Mouse (Mus musculus) kidney, adult 8-10 months (tissue): ENCODE data around the gene Irf2.

Experiments
- DNase-seq, 2 experiments: peaks; one replicate each; pipeline ENCODE4 v3.0.0; 2022

Gene Irf2

GRCm38 (mm10) chr8:46845891-46846290 lies 106.4 kb downstream of the Irf2 start:
- DNase-seq, result no peak

GRCm38 (mm10) chr8:46846893-46847292 lies 107.4 kb downstream of the Irf2 start:
- no peak for DNase-seq

- DNase-seq, result no peak
These were observed 108.6 kb downstream of the Irf2 start for GRCm38 (mm10) chr8:46848011-46848641.

- no peak for DNase-seq
These were observed 109.4 kb downstream of the Irf2 start for GRCm38 (mm10) chr8:46848931-46849330.

GRCm38 (mm10) chr8:46849458-46849857 lies 109.9 kb downstream of the Irf2 start:
- no peak for DNase-seq

GRCm38 (mm10) chr8:46850258-46850897 lies 110.8 kb downstream of the Irf2 start:
- no peak for DNase-seq

GRCm38 (mm10) chr8:46851560-46851959 lies 112.0 kb downstream of the Irf2 start:
- DNase-seq, result peak in 1 of 2 experiments; percentile 56

- no peak for DNase-seq
These were observed 112.8 kb downstream of the Irf2 start for GRCm38 (mm10) chr8:46852377-46852776.

- no peak for DNase-seq
These were observed 119.8 kb downstream of the Irf2 start for GRCm38 (mm10) chr8:46859164-46859846.

GRCm38 (mm10) chr8:46859847-46860167 lies 120.3 kb downstream of the Irf2 start:
- no peak for DNase-seq

GRCm38 (mm10) chr8:46862508-46862907 lies 123.0 kb downstream of the Irf2 start:
- no peak for DNase-seq

GRCm38 (mm10) chr8:46865428-46865827 lies 125.9 kb downstream of the Irf2 start:
- DNase-seq, result no peak

GRCm38 (mm10) chr8:46867440-46867839 lies 127.9 kb downstream of the Irf2 start:
- DNase-seq, result no peak

- no peak for DNase-seq
These were observed 129.0 kb downstream of the Irf2 start for GRCm38 (mm10) chr8:46868346-46869065.

- no peak for DNase-seq
These were observed 130.0 kb downstream of the Irf2 start for GRCm38 (mm10) chr8:46869521-46869925.

GRCm38 (mm10) chr8:46871086-46871485 lies 131.6 kb downstream of the Irf2 start:
- DNase-seq, result no peak

GRCm38 (mm10) chr8:46875615-46876293 lies 136.2 kb downstream of the Irf2 start:
- no peak for DNase-seq

- DNase-seq, result no peak
These were observed 141.8 kb downstream of the Irf2 start for GRCm38 (mm10) chr8:46881348-46881747.

- DNase-seq, result no peak
These were observed 142.4 kb downstream of the Irf2 start for GRCm38 (mm10) chr8:46881755-46882419.

GRCm38 (mm10) chr8:46882743-46883142 lies 143.2 kb downstream of the Irf2 start:
- no peak for DNase-seq

- DNase-seq, result no peak
These were observed 143.9 kb downstream of the Irf2 start for GRCm38 (mm10) chr8:46883232-46884000.

- no peak for DNase-seq
These were observed 146.3 kb downstream of the Irf2 start for GRCm38 (mm10) chr8:46885786-46886185.
